In the genomic region with DNA sequence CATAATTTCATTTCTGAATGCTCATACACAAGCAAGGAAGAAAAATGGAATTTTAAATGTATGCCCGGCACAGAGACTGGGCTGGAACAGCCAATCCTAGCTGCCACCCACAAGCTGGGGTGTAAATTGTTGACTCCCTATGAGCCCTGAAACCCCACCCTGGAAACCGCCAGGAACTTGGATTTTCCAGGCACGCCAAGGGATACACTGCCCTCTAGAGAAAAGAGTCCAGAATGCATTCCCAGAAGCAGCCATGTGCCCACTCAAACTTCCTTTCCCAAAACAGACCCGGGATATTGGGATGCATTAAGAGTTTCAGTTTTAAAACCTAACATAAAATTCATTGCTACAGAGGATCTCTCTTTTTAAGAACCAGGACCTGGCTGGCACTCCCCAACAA, we compare ENCODE assay signal across 9 mouse cellular contexts. TPM values are rescaled to one million over a fixed set of nuclear protein-coding genes. Genes with fewer than 3 reads are reported as not detected.
DNase-seq lines count a peak whose midpoint lies in the region; ATAC-seq and TF ChIP-seq lines count a peak whose summit lies in the region.
"Had no signal": no experiment of that assay in that cellular context is flagged by ENCODE, and none has a peak within 500 bp of the region (broad histone marks: within the 10 kb centered on the region; RNA-seq: fewer than 3 reads in every experiment).

No protein-coding gene starts in this region.

- DNase-seq in hindbrain, embryonic 10.5 days (ENCODE audit: low spot score) = peak; percentile 39
- peak; percentile 72 for DNase-seq in brain, adult 2 months (ENCODE audit: low read depth, low spot score)
- DNase-seq in gastrocnemius, adult 2 months = peak; percentile 68
- DNase-seq in kidney, postnatal 10 days = peak; percentile 62
- peak; percentile 20 to 53 for DNase-seq in lung, adult 18-20 months
- DNase-seq in right cerebral cortex, postnatal 4 days = peak; percentile 49

- 19% methylated on average over 4 of the region's 4 CpGs for WGBS in hindbrain, embryonic 10.5 days
- WGBS in hindbrain, embryonic 13.5 days = 19% methylated on average over 4 of the region's 4 CpGs

- no peak overlapping the region for H3K9ac ChIP-seq in hindbrain, embryonic 13.5 days

- H3K9me3 ChIP-seq in hindbrain, embryonic 10.5 days = no peaks in the 10 kb centered on the region
- H3K9me3 ChIP-seq in hindbrain, embryonic 13.5 days = no peaks in the 10 kb centered on the region
- H3K9me3 ChIP-seq: megakaryocyte, embryonic 14.5 days had no signal

- no peak overlapping the region for H3K4me2 ChIP-seq in hindbrain, embryonic 13.5 days

- intact Hi-C loops in gastrocnemius, adult 2 months (cut with DNase I) = loop anchor here (1.0 to 2.0 kb wide), 2 partner anchors 190 to 273 kb away; no protein-coding TSS in a partner anchor

- no peaks in the 10 kb centered on the region for H3K27me3 ChIP-seq in hindbrain, embryonic 10.5 days (ENCODE audit: insufficient read depth, poor library complexity, severe bottlenecking)
- H3K27me3 ChIP-seq in hindbrain, embryonic 13.5 days = no peaks in the 10 kb centered on the region

- no peak for ATAC-seq in hindbrain, embryonic 13.5 days (ENCODE audit: low FRiP score)
- ATAC-seq in inflammation-experienced regulatory T-cells, adult 6 months = no peak

- H3K27ac ChIP-seq in hindbrain, embryonic 10.5 days = no peak overlapping the region
- H3K27ac ChIP-seq in hindbrain, embryonic 13.5 days = no peak overlapping the region
- peak overlapping the region; percentile 91 for H3K27ac ChIP-seq in gastrocnemius, adult 2 months

- H3K4me1 ChIP-seq in hindbrain, embryonic 10.5 days (replicated peaks) = 0 out of 2 replicates have a peak, but pooled peaks cover 11% of the 10 kb centered on the region
- peaks cover 4% of the 10 kb centered on the region; the same call in 1 of the 2 replicates for H3K4me1 ChIP-seq in hindbrain, embryonic 13.5 days (replicated peaks)
- H3K4me1 ChIP-seq: megakaryocyte, embryonic 14.5 days had no signal

- no peaks in the 10 kb centered on the region for H3K36me3 ChIP-seq in hindbrain, embryonic 10.5 days
- no peaks in the 10 kb centered on the region for H3K36me3 ChIP-seq in hindbrain, embryonic 13.5 days

- TF ChIP-seq CTCF in gastrocnemius, adult 2 months (IDR thresholded peaks at IDR 0.05) = peak; percentile 91

- no peak overlapping the region for H3K4me3 ChIP-seq in hindbrain, embryonic 10.5 days
- no peak overlapping the region for H3K4me3 ChIP-seq in hindbrain, embryonic 13.5 days
- H3K4me3 ChIP-seq in gastrocnemius, adult 2 months = peak overlapping the region; percentile 73
- H3K4me3 ChIP-seq: megakaryocyte, embryonic 14.5 days had no signal

RNA-seq across cellular contexts. Expression of a gene that starts 3.5 kb away (rescaled TPM):
- 4.1 and 4.7 TPM in 2 replicates for polyA plus RNA-seq in hindbrain, embryonic 10.5 days (2016; fragmentation: Nextera tagmentation; extraction: Ambion mirVana)
- 6.4 and 10.0 TPM in 2 replicates for polyA plus RNA-seq in hindbrain, embryonic 13.5 days (2015; fragmentation: Nextera tagmentation; extraction: Ambion mirVana)
- 10 to 100 TPM; 21.6 to 51.5 TPM for total RNA-seq in gastrocnemius, adult 2 months (2021)
- under 1 TPM in 1 of 3 experiments, not detected in 2; 0.08 TPM for polyA plus RNA-seq in inflammation-experienced regulatory T-cells, adult 6 months (2017; shearing (Covaris generic))
